12 mouse cellular contexts compared by ENCODE assay signal in genomic region chr16:3532586-3532985, GRCm38 (mm10). TPM values are rescaled to one million over a fixed set of nuclear protein-coding genes. Genes with fewer than 3 reads are reported as not detected.
"Had no signal": no experiment of that assay in that cellular context is flagged by ENCODE, and none has a peak within 500 bp of the region (broad histone marks: within the 10 kb centered on the region; RNA-seq: fewer than 3 reads in every experiment).

No protein-coding gene starts in this region.

RNA-seq across cellular contexts. Expression of gene Olfr161, which starts 58.3 kb away (rescaled TPM):
- polyA plus RNA-seq: neural tube, embryonic 13.5 days; neural tube, embryonic 14.5 days; neural tube, embryonic 15.5 days; small intestine, adult 2 months; spleen, adult 2 months; stomach, embryonic 14.5 days; stomach, embryonic 15.5 days; stomach, embryonic 16.5 days; stomach, postnatal 0 days; thymus, adult 2 months; thymus, postnatal 0 days; urinary bladder, adult 2 months had no signal
